Mouse (Mus musculus) T-helper 1 cell (primary cell): ENCODE results near the gene Tmem117.

Source experiments
- in situ Hi-C: fragments of 300-600 bp; cut with MboI, MseI; formaldehyde crosslinking; loops from one replicate; pipeline ENCODE4 v1.15.1; 2025; ENCODE audit warnings: high pct_unique_total_duplicates

Gene Tmem117

GRCm38 (mm10) chr15:94893201-94893600 is 264.2 kb downstream of the Tmem117 start:
- in situ Hi-C loops = no loop called here

GRCm38 (mm10) chr15:94894086-94894485 is 265.1 kb downstream of the Tmem117 start:
- in situ Hi-C loops = no loop called here

- in situ Hi-C loops = no loop called here
Observed at GRCm38 (mm10) chr15:94895681-94896080, 266.6 kb downstream of the Tmem117 start.

- in situ Hi-C loops = no loop called here
Observed at GRCm38 (mm10) chr15:94903188-94903587, 274.2 kb downstream of the Tmem117 start.

GRCm38 (mm10) chr15:94904672-94905407 is 275.8 kb downstream of the Tmem117 start:
- in situ Hi-C loops = no loop called here

GRCm38 (mm10) chr15:94921672-94922071 is 292.6 kb downstream of the Tmem117 start:
- in situ Hi-C loops = no loop called here

GRCm38 (mm10) chr15:94927986-94928385 is 299.0 kb downstream of the Tmem117 start:
- in situ Hi-C loops = no loop called here

GRCm38 (mm10) chr15:94930743-94931142 is 301.7 kb downstream of the Tmem117 start:
- in situ Hi-C loops = no loop called here

- in situ Hi-C loops = no loop called here
Observed at GRCm38 (mm10) chr15:94933044-94933443, 304.0 kb downstream of the Tmem117 start.

GRCm38 (mm10) chr15:94933480-94933879 is 304.4 kb downstream of the Tmem117 start:
- in situ Hi-C loops = no loop called here

- in situ Hi-C loops = no loop called here
Observed at GRCm38 (mm10) chr15:94941954-94942353, 312.9 kb downstream of the Tmem117 start.

- in situ Hi-C loops = no loop called here
Observed at GRCm38 (mm10) chr15:94942465-94942864, 313.4 kb downstream of the Tmem117 start.

- in situ Hi-C loops = no loop called here
Observed at GRCm38 (mm10) chr15:94943891-94944290, 314.9 kb downstream of the Tmem117 start.

GRCm38 (mm10) chr15:94951382-94952048 is 322.5 kb downstream of the Tmem117 start:
- in situ Hi-C loops = no loop called here

GRCm38 (mm10) chr15:94956697-94957096 is 327.7 kb downstream of the Tmem117 start:
- in situ Hi-C loops = no loop called here

GRCm38 (mm10) chr15:94957202-94957601 is 328.2 kb downstream of the Tmem117 start:
- in situ Hi-C loops = no loop called here

GRCm38 (mm10) chr15:94967004-94967403 is 338.0 kb downstream of the Tmem117 start:
- in situ Hi-C loops = no loop called here

GRCm38 (mm10) chr15:94968403-94969180 is 339.6 kb downstream of the Tmem117 start:
- in situ Hi-C loops = no loop called here

GRCm38 (mm10) chr15:94981798-94982197 is 352.8 kb downstream of the Tmem117 start:
- in situ Hi-C loops = no loop called here

GRCm38 (mm10) chr15:94995352-94995751 is 366.3 kb downstream of the Tmem117 start:
- in situ Hi-C loops = no loop called here

- in situ Hi-C loops = no loop called here
Observed at GRCm38 (mm10) chr15:95005121-95005824, 376.2 kb downstream of the Tmem117 start.

GRCm38 (mm10) chr15:95022251-95022650 is 393.2 kb downstream of the Tmem117 start:
- in situ Hi-C loops = no loop called here
